Mouse (Mus musculus): Measurements from ENCODE around the gene Ddx20. TPM values are rescaled to one million over a fixed set of nuclear protein-coding genes. Genes with fewer than 3 reads are reported as not detected.

Gene Ddx20
- polyA plus RNA-seq, 1 experiment from 2014 or later, result 22.0 TPM

DNA sequence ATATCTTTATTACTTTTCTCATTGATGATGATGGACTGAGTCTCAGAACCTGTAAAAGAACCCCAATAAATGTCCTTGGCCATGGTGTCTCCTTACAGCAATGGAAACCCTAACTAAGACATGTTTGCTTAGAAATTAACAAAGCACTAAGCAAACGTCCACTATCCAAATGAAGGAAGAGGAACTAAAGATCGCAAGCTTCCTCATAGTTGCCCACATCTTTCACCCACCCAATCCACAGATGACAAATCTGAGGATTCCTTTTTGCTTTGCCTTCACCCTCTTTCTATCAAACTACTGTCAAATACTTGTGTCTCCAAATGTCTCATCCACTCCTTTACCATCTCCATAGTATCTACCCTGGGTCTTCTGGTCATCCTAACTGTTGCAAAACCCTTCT lies 1.2 kb upstream of the Ddx20 start:
- H3K27me3 ChIP-seq (replicated peaks), result 0 out of 2 replicates have a peak, but pooled peaks cover 6% of the 10 kb centered on the region
- peaks cover 4% of the 10 kb centered on the region for H3K36me3 ChIP-seq
- no peak overlapping the region for H3K4me3 ChIP-seq (replicated peaks)
- H3K4me1 ChIP-seq, result peaks cover 14% of the 10 kb centered on the region
- no peak overlapping the region for H3K4me2 ChIP-seq
- no peak overlapping the region for H3K27ac ChIP-seq (replicated peaks)
- H3K9me3 ChIP-seq (replicated peaks), result no peaks in the 10 kb centered on the region
- 86% methylated on average over 2 of the region's 2 CpGs for WGBS
- no peak overlapping the region for H3K9ac ChIP-seq (replicated peaks)
- no peak for ATAC-seq (ENCODE audit: low FRiP score)

DNA sequence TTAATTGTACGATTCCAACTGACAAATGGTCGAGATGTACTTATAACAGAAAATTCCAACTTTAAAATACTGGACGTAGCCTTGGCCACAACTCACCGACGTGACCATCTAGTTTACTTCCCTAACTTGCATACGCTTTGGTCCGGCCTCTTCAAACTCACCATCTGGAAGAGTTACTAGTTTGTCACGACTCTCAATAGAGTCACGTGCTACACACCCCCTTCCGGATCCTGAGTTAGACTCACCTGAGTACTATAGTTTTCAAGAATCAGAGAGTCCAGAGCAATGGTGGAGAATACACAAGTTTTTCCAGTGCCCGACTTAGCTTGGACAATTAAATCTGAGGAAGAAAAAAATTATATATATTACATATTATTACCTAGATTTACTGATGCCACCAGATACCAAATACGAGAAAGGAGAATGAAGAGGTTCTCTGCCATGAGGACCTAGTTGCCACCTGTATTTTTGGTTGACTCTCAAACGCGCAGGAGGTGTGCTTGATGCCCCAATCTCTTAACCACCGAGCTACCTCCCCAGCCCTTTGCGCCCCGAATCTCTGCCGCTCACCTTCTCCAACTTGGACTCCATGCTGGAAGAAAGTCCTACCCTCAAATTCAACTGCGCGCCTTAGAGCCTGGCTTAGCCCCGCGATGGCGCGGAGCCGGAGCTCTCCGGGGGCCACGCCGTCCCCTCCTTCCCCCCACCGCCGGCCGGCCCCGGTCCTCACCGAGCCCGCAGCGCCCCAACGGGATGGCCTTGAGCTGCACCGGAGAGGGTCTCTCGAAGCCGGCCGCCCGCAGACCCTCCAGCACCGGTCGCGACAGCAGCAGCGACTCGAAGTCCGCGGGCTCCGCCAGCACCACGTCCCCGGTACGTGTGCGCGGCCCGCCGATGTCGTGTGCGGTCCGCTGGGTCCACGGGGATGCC lies 715 bp downstream of the Ddx20 start:
- peaks cover 14% of the 10 kb centered on the region for H3K4me1 ChIP-seq
- no peaks in the 10 kb centered on the region for H3K9me3 ChIP-seq (replicated peaks)
- 9% methylated on average over 60 of the region's 60 CpGs for WGBS
- H3K27me3 ChIP-seq (replicated peaks), result 0 out of 2 replicates have a peak, but pooled peaks cover 4% of the 10 kb centered on the region
- peak overlapping the region; percentile 80 for H3K4me2 ChIP-seq
- peak overlapping the region; percentile 91 for H3K9ac ChIP-seq (replicated peaks)
- peak overlapping the region; percentile 90 for H3K4me3 ChIP-seq (replicated peaks)
- H3K36me3 ChIP-seq, result peaks cover 15% of the 10 kb centered on the region
- peak overlapping the region; percentile 85 for H3K27ac ChIP-seq (replicated peaks)
- peak; percentile 82 for ATAC-seq (ENCODE audit: low FRiP score)

DNA sequence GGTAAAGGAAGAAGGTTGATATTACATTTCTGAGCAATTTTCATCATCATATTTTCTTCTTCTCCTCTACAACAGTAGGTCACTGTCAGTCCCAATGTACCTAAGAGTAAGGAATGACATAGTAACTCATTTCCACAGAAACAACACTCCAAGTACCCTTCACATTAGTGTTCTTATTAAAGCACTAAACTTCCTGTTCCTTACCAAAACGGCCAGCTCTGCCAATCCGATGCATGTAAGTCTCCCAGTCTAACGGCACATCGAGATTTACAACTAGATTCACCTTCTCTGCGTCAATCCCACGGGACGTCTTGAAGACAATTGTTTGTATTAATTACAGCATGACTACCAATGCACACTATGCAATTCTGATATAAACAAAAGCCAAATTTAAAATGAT lies 7.0 kb downstream of the Ddx20 start:
- Histone ChIP-seq H3K4me3 (replicated peaks) (no peak overlapping the region), H3K9me3 (replicated peaks) (no peaks in the 10 kb centered on the region), H3K9ac (replicated peaks) (no peak overlapping the region), H3K4me1 (no peaks in the 10 kb centered on the region), H3K36me3 (peaks cover 50% of the 10 kb centered on the region), H3K27ac (replicated peaks) (no peak overlapping the region), H3K27me3 (replicated peaks) (no peaks in the 10 kb centered on the region), H3K4me2 (no peak overlapping the region)
- WGBS, result 90% methylated on average over 7 of the region's 7 CpGs
- ATAC-seq (ENCODE audit: low FRiP score), result no peak

DNA sequence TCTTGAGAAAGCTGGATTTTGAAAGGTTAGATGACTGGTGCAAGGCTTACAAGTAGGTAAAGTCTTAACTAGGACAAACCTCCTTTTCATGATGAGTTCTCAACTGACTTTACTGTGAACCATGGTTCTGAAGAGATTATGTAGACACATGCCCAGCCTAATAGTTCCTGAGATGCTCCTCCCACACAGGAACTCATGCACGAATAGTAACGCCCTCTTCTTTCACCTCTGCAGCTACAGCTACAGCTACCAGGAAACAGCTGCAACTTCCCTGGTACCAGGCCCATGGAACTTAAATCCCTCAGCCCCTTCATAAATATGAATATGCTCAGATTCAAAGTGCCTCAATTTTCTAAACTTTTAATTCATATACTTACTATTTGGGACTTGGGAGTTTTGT lies 11.4 kb downstream of the Ddx20 start:
- WGBS, result 63% methylated on average over 2 of the region's 2 CpGs
- Histone ChIP-seq H3K27me3 (replicated peaks) (no peaks in the 10 kb centered on the region), H3K9me3 (replicated peaks) (no peaks in the 10 kb centered on the region), H3K27ac (replicated peaks) (no peak overlapping the region), H3K4me1 (peaks cover 2% of the 10 kb centered on the region; the same call in 1 of the 2 replicates), H3K4me3 (replicated peaks) (no peak overlapping the region), H3K9ac (replicated peaks) (no peak overlapping the region), H3K4me2 (no peak overlapping the region), H3K36me3 (peaks cover 32% of the 10 kb centered on the region)
- no peak for ATAC-seq (ENCODE audit: low FRiP score)

DNA sequence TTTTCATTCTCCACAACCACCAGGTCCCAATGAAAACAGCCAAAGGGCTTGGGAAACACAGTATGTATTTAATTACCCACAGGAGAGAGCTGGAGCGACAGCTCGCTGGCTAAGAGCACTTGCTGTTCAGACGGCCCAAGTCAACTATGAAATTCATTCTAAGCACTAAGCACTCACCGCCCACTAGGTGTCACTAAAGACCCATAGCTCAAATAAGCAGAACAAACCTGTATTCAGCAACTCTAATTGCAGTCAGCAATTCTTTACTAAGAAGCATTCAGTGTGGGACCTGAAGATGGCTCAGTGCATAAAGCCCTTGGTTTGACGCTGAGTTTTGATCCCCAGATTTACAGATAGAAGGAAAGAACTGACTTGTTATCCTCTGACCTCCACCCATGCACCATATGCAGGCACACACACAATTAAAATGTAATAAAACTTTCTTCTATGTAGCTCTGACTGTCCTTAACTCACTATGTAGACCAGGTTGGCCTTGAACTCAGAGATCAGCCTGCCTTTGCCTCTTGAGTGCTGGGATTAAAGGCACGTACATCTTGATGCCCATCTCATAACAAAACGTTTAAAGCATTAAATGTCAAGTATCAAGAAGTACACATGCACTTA lies 12.7 kb downstream of the Ddx20 start:
- H3K27ac ChIP-seq (replicated peaks), result no peak overlapping the region
- no peak overlapping the region for H3K4me2 ChIP-seq
- no peak overlapping the region for H3K4me3 ChIP-seq (replicated peaks)
- H3K27me3 ChIP-seq (replicated peaks), result no peaks in the 10 kb centered on the region
- peak; percentile 83 for ATAC-seq (ENCODE audit: low FRiP score)
- H3K36me3 ChIP-seq, result peaks cover 33% of the 10 kb centered on the region
- H3K9me3 ChIP-seq (replicated peaks), result no peaks in the 10 kb centered on the region
- H3K9ac ChIP-seq (replicated peaks), result no peak overlapping the region
- 22% methylated on average over 7 of the region's 7 CpGs for WGBS
- H3K4me1 ChIP-seq, result peaks cover 2% of the 10 kb centered on the region; the same call in 1 of the 2 replicates

GRCm38 (mm10) chr3:105670801-105671200 lies 16.6 kb downstream of the Ddx20 start:
- H3K4me3 ChIP-seq (replicated peaks), result no peak overlapping the region
- ATAC-seq (ENCODE audit: low FRiP score), result no peak
- no peaks in the 10 kb centered on the region for H3K27me3 ChIP-seq (replicated peaks)
- H3K36me3 ChIP-seq, result peaks cover 9% of the 10 kb centered on the region; the same call in 1 of the 2 replicates
- H3K4me1 ChIP-seq, result peaks cover 2% of the 10 kb centered on the region; the same call in 1 of the 2 replicates
- no peak overlapping the region for H3K4me2 ChIP-seq
- H3K9ac ChIP-seq (replicated peaks), result no peak overlapping the region
- WGBS, result 69% methylated on average over 1 of the region's 1 CpGs
- H3K9me3 ChIP-seq (replicated peaks), result no peaks in the 10 kb centered on the region
- no peak overlapping the region for H3K27ac ChIP-seq (replicated peaks)

GRCm38 (mm10) chr3:105669776-105670175 lies 17.6 kb downstream of the Ddx20 start:
- Histone ChIP-seq H3K27me3 (replicated peaks) (no peaks in the 10 kb centered on the region), H3K4me1 (peaks cover 1% of the 10 kb centered on the region; the same call in 1 of the 2 replicates), H3K27ac (replicated peaks) (no peak overlapping the region), H3K9ac (replicated peaks) (no peak overlapping the region), H3K9me3 (replicated peaks) (no peaks in the 10 kb centered on the region), H3K36me3 (peaks cover 13% of the 10 kb centered on the region; the same call in 1 of the 2 replicates), H3K4me2 (no peak overlapping the region), H3K4me3 (replicated peaks) (no peak overlapping the region)
- 87% methylated on average over 3 of the region's 3 CpGs for WGBS
- ATAC-seq (ENCODE audit: low FRiP score), result no peak

- Histone ChIP-seq H3K4me1 (no peaks in the 10 kb centered on the region), H3K4me2 (no peak overlapping the region), H3K36me3 (peaks cover 13% of the 10 kb centered on the region; the same call in 1 of the 2 replicates), H3K27me3 (replicated peaks) (no peaks in the 10 kb centered on the region), H3K4me3 (replicated peaks) (no peak overlapping the region), H3K9ac (replicated peaks) (no peak overlapping the region), H3K27ac (replicated peaks) (no peak overlapping the region), H3K9me3 (replicated peaks) (no peaks in the 10 kb centered on the region)
- no peak for ATAC-seq (ENCODE audit: low FRiP score)
- WGBS, result 65% methylated on average over 9 of the region's 9 CpGs
These were observed 19.2 kb downstream of the Ddx20 start for GRCm38 (mm10) chr3:105668161-105668560.

DNA sequence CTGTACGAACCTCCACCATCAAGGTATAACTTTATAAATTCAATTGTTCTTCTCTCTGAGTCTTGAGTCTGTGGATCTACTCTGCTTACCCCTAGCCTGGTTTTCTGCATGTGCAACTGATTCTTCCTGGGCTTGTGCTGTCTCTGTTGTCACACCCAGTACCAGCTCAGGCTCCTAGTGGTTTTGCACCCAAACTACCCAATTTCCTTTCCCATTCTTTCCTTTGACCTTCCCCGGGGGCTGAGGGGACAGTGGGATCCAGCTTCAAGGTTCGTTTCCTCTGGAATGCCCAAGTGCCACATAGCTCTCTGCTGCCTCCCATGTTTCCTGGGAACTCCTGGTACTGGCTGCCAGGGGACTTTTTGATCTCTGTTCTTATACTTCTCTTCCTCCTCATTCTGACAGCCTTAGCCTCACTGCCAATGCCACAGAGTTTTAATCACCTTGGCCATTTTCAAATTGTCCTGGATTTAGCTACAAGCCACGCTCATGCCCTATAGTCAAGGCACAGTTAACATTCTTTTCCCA lies 20.3 kb downstream of the Ddx20 start:
- Histone ChIP-seq H3K27me3 (replicated peaks) (no peaks in the 10 kb centered on the region), H3K9me3 (replicated peaks) (no peaks in the 10 kb centered on the region), H3K9ac (replicated peaks) (no peak overlapping the region), H3K27ac (replicated peaks) (no peak overlapping the region), H3K4me3 (replicated peaks) (no peak overlapping the region), H3K4me2 (no peak overlapping the region), H3K36me3 (peaks cover 13% of the 10 kb centered on the region; the same call in 1 of the 2 replicates), H3K4me1 (no peaks in the 10 kb centered on the region)
- ATAC-seq (ENCODE audit: low FRiP score), result no peak
- 65% methylated on average over 4 of the region's 4 CpGs for WGBS

DNA sequence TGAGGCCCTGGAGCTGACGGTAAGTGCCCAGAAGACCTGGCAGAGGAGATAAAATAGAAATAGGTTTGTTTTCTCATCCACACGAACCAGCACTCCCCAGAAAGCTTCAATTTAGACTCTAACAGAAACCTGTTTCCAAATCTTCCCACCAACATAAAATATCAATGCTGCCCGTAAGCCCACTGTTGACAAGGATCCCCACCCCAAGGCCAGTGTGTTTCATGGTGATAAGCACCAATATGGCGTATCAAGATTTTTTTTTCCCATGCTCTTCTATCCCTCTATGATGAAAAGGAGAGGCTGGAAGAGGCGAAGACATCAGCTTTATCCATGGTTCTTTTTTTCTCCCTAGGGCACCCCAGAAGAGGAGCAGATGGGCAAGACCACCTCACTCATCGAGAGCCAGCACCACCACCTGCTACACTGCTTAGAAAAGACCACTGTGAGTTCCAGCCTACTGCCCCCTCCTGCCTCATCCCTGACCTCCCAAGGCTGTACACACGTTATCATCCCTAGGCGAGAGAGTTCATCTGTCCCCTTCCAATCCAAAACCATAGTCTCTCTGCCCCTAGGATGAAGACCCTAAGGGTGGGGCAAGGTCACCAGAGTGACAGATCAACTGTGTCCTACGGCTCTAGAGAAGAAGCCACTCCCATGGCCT lies 22.1 kb downstream of the Ddx20 start:
- H3K4me2 ChIP-seq, result no peak overlapping the region
- no peaks in the 10 kb centered on the region for H3K4me1 ChIP-seq
- WGBS, result 89% methylated on average over 9 of the region's 9 CpGs
- ATAC-seq (ENCODE audit: low FRiP score), result no peak
- no peak overlapping the region for H3K9ac ChIP-seq (replicated peaks)
- no peak overlapping the region for H3K27ac ChIP-seq (replicated peaks)
- peaks cover 11% of the 10 kb centered on the region; the same call in 1 of the 2 replicates for H3K36me3 ChIP-seq
- no peak overlapping the region for H3K4me3 ChIP-seq (replicated peaks)
- H3K9me3 ChIP-seq (replicated peaks), result no peaks in the 10 kb centered on the region
- no peaks in the 10 kb centered on the region for H3K27me3 ChIP-seq (replicated peaks)

GRCm38 (mm10) chr3:105663043-105663442 lies 24.3 kb downstream of the Ddx20 start:
- Histone ChIP-seq H3K36me3 (0 out of 2 replicates have a peak, but pooled peaks cover 5% of the 10 kb centered on the region), H3K27me3 (replicated peaks) (no peaks in the 10 kb centered on the region), H3K27ac (replicated peaks) (no peak overlapping the region), H3K4me2 (no peak overlapping the region), H3K9ac (replicated peaks) (no peak overlapping the region), H3K9me3 (replicated peaks) (no peaks in the 10 kb centered on the region), H3K4me3 (replicated peaks) (no peak overlapping the region), H3K4me1 (no peaks in the 10 kb centered on the region)
- ATAC-seq (ENCODE audit: low FRiP score), result no peak
- WGBS, result 78% methylated on average over 8 of the region's 8 CpGs
